Mouse (Mus musculus): ENCODE data around the gene Alkbh4. TPM values are rescaled to one million over a fixed set of nuclear protein-coding genes. Genes with fewer than 3 reads are reported as not detected.

Gene Alkbh4
- polyA plus RNA-seq, 1 experiment from 2014 or later: 18.0 TPM

DNA sequence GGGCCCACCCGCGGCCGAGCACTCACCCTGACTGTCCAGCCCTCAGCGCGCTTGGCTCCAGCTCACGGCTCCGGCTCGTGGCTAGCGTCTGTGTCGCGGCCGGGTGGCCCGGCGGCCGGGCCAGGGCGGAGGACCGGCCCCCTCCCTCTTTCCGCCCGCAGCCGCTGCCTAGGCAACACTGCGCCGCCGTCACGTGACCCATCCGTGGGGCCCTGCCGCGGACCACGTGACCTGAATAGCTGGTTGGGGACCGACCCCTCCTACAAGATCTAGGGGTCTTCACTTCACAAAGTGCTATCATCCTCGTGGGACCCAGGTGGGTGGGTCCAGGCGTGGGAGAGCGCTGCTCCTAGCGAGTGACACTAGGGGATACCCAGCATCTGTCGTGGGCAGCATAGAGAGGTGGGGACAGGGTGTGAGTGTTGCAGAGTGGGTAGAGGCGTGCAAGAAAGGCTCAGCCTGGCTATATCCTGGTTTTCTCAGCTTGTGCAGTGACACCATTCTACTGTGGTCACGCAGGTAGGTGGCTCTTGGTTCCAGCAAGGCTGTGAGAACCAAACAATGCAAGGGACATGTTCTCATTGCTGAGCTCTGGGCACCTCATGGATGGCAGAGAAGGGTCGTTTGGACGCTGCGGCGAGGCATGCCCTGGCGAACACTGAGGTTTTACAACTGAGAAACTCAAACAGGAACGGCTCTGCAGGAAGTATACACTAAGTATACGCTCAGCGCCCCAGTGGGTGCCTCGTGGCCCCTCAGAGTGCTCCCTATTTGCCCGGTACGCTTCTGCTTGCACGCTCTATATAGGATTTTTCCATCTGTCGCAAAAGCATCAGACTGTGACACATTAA, 34.8 kb downstream of the Alkbh4 start, which contains the start of gene Orai2:
Gene Orai2 (minus strand): TSS at position 202 of the 851 bp plus-strand sequence.
- WGBS: 3% methylated on average over 49 of the region's 49 CpGs

DNA sequence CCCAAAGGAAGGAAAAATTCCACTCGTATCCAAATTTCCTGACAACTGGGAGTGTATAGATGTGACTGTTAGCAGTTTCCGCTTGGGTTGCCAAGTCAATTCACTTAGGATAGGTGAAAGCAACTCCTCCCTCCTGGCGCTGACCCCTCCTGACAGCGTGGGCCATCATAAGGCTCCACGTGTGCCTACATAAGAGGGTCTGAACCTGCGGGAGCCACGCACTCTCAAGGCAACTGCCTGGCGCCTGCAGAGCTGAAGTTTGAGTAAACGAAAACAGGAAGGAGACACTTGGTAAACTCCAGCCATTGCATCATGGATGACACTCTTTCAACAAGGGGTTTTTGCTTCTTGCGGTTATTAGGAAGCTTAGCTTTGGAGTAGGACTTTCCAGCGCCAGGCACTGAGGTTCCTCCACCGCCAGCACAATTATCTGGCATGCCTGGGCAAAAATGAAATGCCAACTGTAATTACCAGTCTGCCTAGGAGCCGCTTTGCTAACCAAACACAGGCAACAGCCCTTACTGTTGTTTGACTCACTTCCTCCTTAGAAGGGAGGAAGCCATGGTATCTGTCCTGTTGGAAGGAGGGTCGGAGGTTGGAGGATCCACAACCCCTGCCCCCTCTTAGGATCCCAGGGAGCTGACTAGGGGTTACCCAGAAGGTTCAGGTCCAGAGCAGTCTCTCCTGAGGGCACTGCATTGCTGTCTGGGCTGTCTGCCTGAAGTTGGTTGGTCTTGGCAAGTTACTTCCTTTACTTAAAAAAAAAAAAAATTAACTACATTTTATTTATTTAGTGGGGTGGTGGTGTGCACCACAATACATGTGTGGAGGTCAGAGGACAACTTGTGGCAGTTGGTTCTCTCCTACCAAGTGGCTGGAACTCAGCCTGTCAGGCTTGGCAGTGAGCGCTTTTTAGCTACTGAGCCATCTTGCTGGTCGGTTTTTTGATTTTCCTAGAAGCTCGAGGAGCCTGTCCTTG, 35.7 kb downstream of the Alkbh4 start:
- Histone ChIP-seq H3K27ac (peak overlapping the region; percentile 56), H3K36me3 (peaks cover 4% of the 10 kb centered on the region; the same call in 1 of the 2 replicates), H3K27me3 (no peaks in the 10 kb centered on the region), H3K4me3 (peak overlapping the region; percentile 60), H3K4me1 (peaks cover 36% of the 10 kb centered on the region), H3K9ac (peak overlapping the region; percentile 62; the same call in 1 of the 2 replicates), H3K4me2 (peak overlapping the region; percentile 97), H3K9me3 (no peaks in the 10 kb centered on the region)
- WGBS: 27% methylated on average over 17 of the region's 17 CpGs
- 0 out of 2 replicates have a peak, but pooled peaks have one; percentile 2 for ATAC-seq (ENCODE audit: borderline replicate concordance, extremely low read depth, low FRiP score, low TSS enrichment)

More for the DNA sequence above, 34.8 kb downstream of the Alkbh4 start, which contains the start of gene Orai2:
- Histone ChIP-seq H3K27me3 (no peaks in the 10 kb centered on the region), H3K4me2 (peak within 1 kb of the TSS; percentile 97), H3K27ac (peak within 1 kb of the TSS; percentile 56), H3K9ac (peak within 1 kb of the TSS; percentile 62), H3K4me1 (peaks cover 36% of the 10 kb centered on the region), H3K4me3 (peak within 1 kb of the TSS; percentile 60), H3K9me3 (no peaks in the 10 kb centered on the region), H3K36me3 (peaks cover 4% of the 10 kb centered on the region; the same call in 1 of the 2 replicates)
- peak; percentile 84 for ATAC-seq (ENCODE audit: borderline replicate concordance, extremely low read depth, low FRiP score, low TSS enrichment)

DNA sequence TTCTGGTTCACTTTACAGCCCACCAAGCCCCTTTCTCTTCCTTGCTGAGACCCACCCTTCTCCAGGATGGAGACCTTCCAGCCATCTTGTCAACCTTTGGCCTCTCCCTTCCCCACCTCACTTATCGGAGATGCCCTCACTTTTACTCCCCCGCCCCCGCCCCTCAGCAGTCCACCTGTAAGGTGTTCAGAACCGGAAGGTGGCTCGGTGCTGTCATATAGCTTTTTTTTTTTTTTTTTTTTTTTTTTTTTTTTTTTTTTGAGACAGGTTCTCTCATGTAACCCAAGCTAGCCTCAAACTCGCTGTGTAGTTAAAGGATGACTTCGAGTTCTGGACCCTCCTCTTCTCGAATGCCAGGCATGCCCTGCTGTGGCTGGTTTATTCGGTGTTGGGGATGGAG, 37.0 kb downstream of the Alkbh4 start:
- Histone ChIP-seq H3K36me3 (peaks cover 12% of the 10 kb centered on the region), H3K4me3 (no peak overlapping the region), H3K4me1 (peaks cover 36% of the 10 kb centered on the region), H3K27me3 (no peaks in the 10 kb centered on the region), H3K27ac (0 out of 2 replicates have a peak overlapping the region, but pooled peaks have one; percentile 95), H3K4me2 (no peak overlapping the region), H3K9ac (no peak overlapping the region), H3K9me3 (no peaks in the 10 kb centered on the region)
- 68% methylated on average over 9 of the region's 9 CpGs for WGBS
- no peak for ATAC-seq (ENCODE audit: borderline replicate concordance, extremely low read depth, low FRiP score, low TSS enrichment)

DNA sequence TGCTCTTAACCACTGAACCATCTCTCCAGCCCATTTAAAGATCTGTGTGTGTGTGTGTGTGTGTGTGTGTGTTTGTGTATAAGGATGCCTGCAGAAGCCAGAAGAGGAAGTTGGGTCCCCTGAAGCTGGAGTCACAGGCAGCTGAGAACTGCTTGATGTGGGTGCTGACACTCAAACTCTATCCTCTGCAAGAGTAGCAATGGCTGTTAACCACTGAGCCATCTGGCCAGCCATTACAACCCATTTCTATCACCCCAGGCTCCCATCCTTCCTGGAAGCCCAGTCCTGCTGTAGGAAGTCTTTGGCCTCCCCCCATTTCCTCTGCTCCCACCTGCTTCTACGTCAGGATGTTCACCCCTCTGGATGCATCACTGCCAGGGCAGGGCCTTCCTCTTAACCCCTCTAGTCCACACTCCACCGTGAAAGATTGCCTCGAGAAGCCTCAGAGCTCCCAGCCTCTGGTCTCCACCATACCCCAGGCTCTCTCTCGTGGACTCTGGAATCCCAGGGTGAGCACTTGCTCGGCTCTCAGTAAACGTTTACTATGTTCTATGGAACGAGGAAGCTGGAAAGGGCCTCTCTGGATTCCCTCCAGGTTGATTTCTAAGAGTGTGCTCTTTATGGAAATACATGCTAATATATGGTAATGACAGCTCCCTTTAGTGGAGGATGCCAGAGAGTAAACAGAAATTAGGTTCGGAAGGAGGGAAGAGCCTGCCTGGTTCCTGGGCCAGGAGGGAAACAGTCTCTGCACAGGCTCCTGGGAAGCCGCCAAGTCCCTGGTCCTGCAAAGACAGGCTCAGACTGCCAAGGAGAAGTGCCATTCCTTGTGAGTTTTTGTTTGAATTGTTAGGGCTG, 37.9 kb downstream of the Alkbh4 start:
- 14% methylated on average over 9 of the region's 9 CpGs for WGBS
- peak; percentile 41; the same call in 1 of the 2 replicates for ATAC-seq (ENCODE audit: borderline replicate concordance, extremely low read depth, low FRiP score, low TSS enrichment)
- Histone ChIP-seq H3K36me3 (peaks cover 15% of the 10 kb centered on the region), H3K4me3 (no peak overlapping the region), H3K9ac (no peak overlapping the region; the same call in 1 of the 2 replicates), H3K9me3 (no peaks in the 10 kb centered on the region), H3K27ac (peak overlapping the region; percentile 95), H3K4me1 (peaks cover 36% of the 10 kb centered on the region), H3K4me2 (peak overlapping the region; percentile 31), H3K27me3 (no peaks in the 10 kb centered on the region)

DNA sequence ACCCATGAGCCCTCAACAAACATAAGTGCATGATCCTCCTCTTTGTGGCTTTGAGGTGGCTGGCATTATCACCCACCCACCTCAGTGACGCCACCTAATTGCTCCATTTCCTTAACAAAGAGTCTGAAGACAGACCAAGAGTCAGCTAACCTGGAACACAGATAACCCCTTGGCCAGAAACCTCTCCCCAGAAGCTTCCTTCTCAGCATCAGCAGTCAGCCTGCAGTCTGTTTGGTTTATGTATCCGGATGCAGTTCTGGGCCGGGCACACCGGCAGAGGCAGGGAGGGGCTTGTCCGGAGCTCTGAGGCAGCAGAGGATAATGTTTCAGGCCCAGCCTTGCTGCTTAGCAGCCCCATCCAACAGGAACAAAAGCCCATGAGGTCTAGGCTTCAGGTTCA, 43.6 kb downstream of the Alkbh4 start:
- H3K27me3 ChIP-seq: no peaks in the 10 kb centered on the region
- no peak overlapping the region for H3K4me2 ChIP-seq
- H3K9ac ChIP-seq: no peak overlapping the region
- H3K4me3 ChIP-seq: no peak overlapping the region
- peaks cover 55% of the 10 kb centered on the region for H3K36me3 ChIP-seq
- H3K9me3 ChIP-seq: no peaks in the 10 kb centered on the region
- WGBS: 73% methylated on average over 5 of the region's 5 CpGs
- no peak for ATAC-seq (ENCODE audit: borderline replicate concordance, extremely low read depth, low FRiP score, low TSS enrichment)
- no peaks in the 10 kb centered on the region for H3K4me1 ChIP-seq
- H3K27ac ChIP-seq: no peak overlapping the region

DNA sequence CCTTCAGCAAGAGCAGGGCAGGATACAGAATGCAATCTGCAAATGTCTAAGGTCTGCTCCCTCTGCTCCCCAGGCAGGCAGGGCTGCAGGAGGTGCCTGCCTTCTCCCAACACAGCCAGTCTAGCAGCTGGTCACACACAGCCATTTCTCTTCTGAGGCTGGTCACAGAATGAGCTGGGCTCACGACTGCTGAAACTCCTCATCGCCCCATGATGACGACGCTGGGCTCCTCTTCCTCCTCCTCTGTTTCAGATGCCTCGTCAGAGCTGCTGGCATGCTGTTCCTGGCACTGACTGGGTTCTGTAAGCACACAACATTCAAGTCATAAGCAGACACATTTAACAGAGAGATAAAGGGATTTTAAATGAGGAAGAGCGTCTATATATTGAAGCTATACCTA, 45.3 kb downstream of the Alkbh4 start:
- peaks cover 58% of the 10 kb centered on the region for H3K36me3 ChIP-seq

DNA sequence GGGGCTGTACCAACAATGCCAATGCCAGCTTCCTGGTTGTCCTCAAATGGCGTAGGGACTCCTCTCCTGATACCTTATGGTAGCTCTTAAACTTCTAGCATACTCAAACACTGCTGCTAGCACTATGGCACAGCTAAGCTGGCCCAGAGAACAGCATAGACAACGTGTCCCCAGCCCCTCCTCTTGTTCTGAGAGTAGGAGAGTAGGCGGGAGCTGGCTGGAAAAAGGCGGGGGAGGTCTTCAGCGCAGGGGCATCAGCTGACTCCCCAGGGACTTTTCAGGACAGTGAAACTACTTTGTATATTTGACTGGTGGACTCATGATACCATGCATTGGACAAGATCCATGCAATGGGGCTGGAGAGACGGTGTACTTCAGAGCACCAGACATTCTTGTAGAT, 46.1 kb downstream of the Alkbh4 start:
- no peak for ATAC-seq (ENCODE audit: borderline replicate concordance, extremely low read depth, low FRiP score, low TSS enrichment)
- 82% methylated on average over 6 of the region's 6 CpGs for WGBS
- Histone ChIP-seq H3K9ac (no peak overlapping the region), H3K36me3 (peaks cover 61% of the 10 kb centered on the region), H3K4me2 (no peak overlapping the region), H3K4me3 (no peak overlapping the region), H3K9me3 (no peaks in the 10 kb centered on the region), H3K27me3 (no peaks in the 10 kb centered on the region), H3K4me1 (no peaks in the 10 kb centered on the region), H3K27ac (no peak overlapping the region)

More for the DNA sequence above, 45.3 kb downstream of the Alkbh4 start:
- H3K27ac ChIP-seq: no peak overlapping the region
- H3K4me2 ChIP-seq: no peak overlapping the region
- no peak for ATAC-seq (ENCODE audit: borderline replicate concordance, extremely low read depth, low FRiP score, low TSS enrichment)
- H3K4me3 ChIP-seq: no peak overlapping the region
- H3K9me3 ChIP-seq: no peaks in the 10 kb centered on the region
- H3K4me1 ChIP-seq: no peaks in the 10 kb centered on the region
- 87% methylated on average over 6 of the region's 6 CpGs for WGBS
- no peaks in the 10 kb centered on the region for H3K27me3 ChIP-seq
- H3K9ac ChIP-seq: no peak overlapping the region

DNA sequence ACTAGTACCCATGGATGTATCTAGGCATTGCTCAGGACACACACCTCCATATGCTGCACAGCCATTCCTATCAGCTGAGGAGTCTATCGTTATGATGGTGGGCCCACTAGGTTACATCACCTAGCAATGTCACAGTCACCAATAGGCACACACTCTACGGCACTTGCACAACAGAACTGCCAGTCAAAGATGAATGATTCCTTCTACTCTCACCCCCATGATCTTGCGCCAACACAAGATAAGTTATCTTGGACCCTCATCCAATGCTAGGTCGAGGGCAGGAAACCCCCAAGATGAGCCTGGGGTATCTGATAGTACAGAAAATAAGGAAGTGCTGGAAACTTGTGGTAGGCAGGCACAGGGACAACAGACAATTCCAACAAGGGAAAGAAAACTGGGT, 46.9 kb downstream of the Alkbh4 start:
- Histone ChIP-seq H3K4me2 (no peak overlapping the region), H3K9ac (no peak overlapping the region), H3K9me3 (no peaks in the 10 kb centered on the region), H3K27me3 (no peaks in the 10 kb centered on the region), H3K4me3 (no peak overlapping the region), H3K36me3 (peaks cover 58% of the 10 kb centered on the region), H3K27ac (no peak overlapping the region), H3K4me1 (no peaks in the 10 kb centered on the region)
- no peak for ATAC-seq (ENCODE audit: borderline replicate concordance, extremely low read depth, low FRiP score, low TSS enrichment)
- 82% methylated on average over 4 of the region's 4 CpGs for WGBS

DNA sequence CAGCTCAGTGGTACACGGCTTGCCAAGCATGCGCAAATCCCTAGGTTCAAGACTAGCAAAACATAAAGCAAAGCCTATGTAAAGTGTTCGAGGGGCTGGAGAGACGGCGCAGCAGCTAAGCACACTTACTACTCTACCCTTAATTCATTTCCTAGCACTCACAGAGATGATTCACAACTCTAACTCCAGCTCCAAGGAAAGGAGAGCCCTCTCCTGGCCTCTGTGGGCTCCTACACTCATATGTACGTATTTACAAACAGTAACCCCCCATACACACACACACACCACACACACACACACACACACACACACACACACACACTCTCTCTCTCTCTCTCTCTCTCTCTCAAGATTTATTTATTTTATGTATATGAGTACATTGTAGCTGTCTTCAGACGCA, 47.8 kb downstream of the Alkbh4 start:
- ATAC-seq (ENCODE audit: borderline replicate concordance, extremely low read depth, low FRiP score, low TSS enrichment): no peak
- H3K4me1 ChIP-seq: no peaks in the 10 kb centered on the region
- H3K4me3 ChIP-seq: no peak overlapping the region
- H3K9me3 ChIP-seq: no peaks in the 10 kb centered on the region
- H3K27me3 ChIP-seq: no peaks in the 10 kb centered on the region
- H3K27ac ChIP-seq: no peak overlapping the region
- peaks cover 60% of the 10 kb centered on the region for H3K36me3 ChIP-seq
- no peak overlapping the region for H3K4me2 ChIP-seq
- WGBS: 90% methylated on average over 7 of the region's 7 CpGs
- H3K9ac ChIP-seq: no peak overlapping the region

DNA sequence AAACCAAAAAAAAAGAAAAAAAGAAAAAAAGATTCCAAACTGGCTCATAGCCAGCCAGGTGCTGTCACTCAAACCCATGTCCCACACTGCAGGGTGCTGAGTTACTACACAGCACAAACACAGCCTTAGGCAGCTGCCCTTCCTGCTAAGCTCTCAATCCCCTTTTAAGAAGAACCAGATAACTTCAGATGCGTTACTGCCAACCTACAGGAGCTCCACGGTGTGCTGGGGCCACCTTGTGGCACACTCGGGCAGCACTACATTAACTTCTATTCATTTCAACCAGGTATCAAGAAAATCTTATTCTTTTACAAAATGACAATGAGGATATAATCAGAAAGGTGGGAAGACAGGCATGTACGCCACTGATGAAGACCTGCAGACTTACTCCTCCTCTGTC, 50.8 kb downstream of the Alkbh4 start:
- no peaks in the 10 kb centered on the region for H3K4me1 ChIP-seq
- peaks cover 59% of the 10 kb centered on the region for H3K36me3 ChIP-seq
- ATAC-seq (ENCODE audit: borderline replicate concordance, extremely low read depth, low FRiP score, low TSS enrichment): no peak
- 47% methylated on average over 4 of the region's 4 CpGs for WGBS
- no peak overlapping the region for H3K4me3 ChIP-seq
- no peak overlapping the region for H3K9ac ChIP-seq
- no peaks in the 10 kb centered on the region for H3K27me3 ChIP-seq
- no peak overlapping the region for H3K27ac ChIP-seq
- no peaks in the 10 kb centered on the region for H3K9me3 ChIP-seq
- no peak overlapping the region for H3K4me2 ChIP-seq
